Mouse (Mus musculus): ENCODE data around the gene Zfp536. TPM values are rescaled to one million over a fixed set of nuclear protein-coding genes. Genes with fewer than 3 reads are reported as not detected.

Gene Zfp536
- polyA plus RNA-seq, 1 experiment, result not detected

DNA sequence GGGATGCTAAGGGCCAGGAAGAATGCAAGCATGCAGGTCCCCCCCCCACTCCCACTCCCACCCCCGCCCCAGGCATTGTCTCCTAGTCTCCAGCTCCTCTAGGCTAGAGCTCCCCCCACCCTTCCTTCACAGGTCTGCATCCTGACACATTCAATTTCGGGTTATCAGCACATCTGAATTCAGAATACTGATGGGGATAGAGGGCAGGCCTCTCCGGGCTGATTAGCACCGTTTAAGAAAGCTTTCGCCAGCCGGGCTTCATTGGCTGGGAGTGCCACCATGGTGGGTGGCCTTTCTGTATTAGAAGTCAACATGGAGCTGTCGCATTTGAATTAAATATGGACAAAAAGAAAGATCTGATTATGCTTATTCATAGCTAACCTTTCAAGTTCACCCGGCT, 36.2 kb downstream of the Zfp536 start:
- H3ac ChIP-seq (ENCODE audit: control insufficient read depth, insufficient read length), result no peak overlapping the region
- H3K27me3 ChIP-seq (ENCODE audit: control insufficient read depth, insufficient read depth, insufficient read length), result no peaks in the 10 kb centered on the region
- H3K79me2 ChIP-seq (ENCODE audit: control insufficient read depth, insufficient read depth), result no peaks in the 10 kb centered on the region
- H3K36me3 ChIP-seq (ENCODE audit: control insufficient read depth, insufficient read depth), result no peaks in the 10 kb centered on the region
- TF ChIP-seq POLR2A (IDR thresholded peaks at IDR 0.05; ENCODE audit: insufficient read length, low read depth), result no peak
- TF ChIP-seq TCF3 (IDR thresholded peaks at IDR 0.05; ENCODE audit: insufficient read length, low read depth), result no peak
- no peak for TF ChIP-seq USF1 (IDR thresholded peaks at IDR 0.05; ENCODE audit: low read depth)
- no peak for TF ChIP-seq MAX (IDR thresholded peaks at IDR 0.05; ENCODE audit: low read depth)
- TF ChIP-seq E2F4 (IDR thresholded peaks at IDR 0.05; ENCODE audit: insufficient read depth), result no peak
- no peak for TF ChIP-seq TCF12 (IDR thresholded peaks at IDR 0.05; ENCODE audit: insufficient read depth, poor library complexity, severe bottlenecking)
- no peak for TF ChIP-seq SRF (IDR thresholded peaks at IDR 0.05; ENCODE audit: control insufficient read depth, insufficient read length, low read depth)
- no peak for TF ChIP-seq CEBPB (IDR thresholded peaks at IDR 0.05; ENCODE audit: insufficient read depth, poor library complexity, severe bottlenecking)
- no peak for TF ChIP-seq MYOG (IDR thresholded peaks at IDR 0.05; ENCODE audit: control insufficient read depth in 1 of 3, insufficient read depth in 1 of 3, insufficient read length in 2 of 3, low read depth in 2 of 3)
- TF ChIP-seq MYOD1 (IDR thresholded peaks at IDR 0.05; ENCODE audit: control insufficient read depth in 1 of 3, insufficient read length in 2 of 3, low read depth in 2 of 3), result no peak
- TF ChIP-seq REST (IDR thresholded peaks at IDR 0.05; ENCODE audit: insufficient read depth, insufficient read length), result no peak
- TF ChIP-seq POLR2AphosphoS2 (IDR thresholded peaks at IDR 0.05; ENCODE audit: insufficient read length, low read depth), result no peak
- no peak overlapping the region for H3K4me2 ChIP-seq (ENCODE audit: low read depth)
- no peak overlapping the region for H3K4me3 ChIP-seq

DNA sequence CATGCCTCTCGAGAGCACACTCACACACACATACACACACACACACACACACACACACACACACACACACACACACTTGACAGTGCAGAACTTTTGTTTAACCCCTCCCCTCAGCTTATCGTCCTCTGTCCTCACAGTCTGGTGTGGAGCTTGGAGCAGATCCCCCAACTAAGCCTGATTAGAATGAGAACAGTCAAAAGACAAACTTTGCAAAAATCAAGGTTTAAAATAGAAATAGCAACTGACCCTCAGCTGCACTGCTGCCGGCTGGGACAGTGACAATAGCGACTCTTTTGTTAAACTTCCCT, 37.1 kb downstream of the Zfp536 start:
- H3K4me2 ChIP-seq (ENCODE audit: low read depth), result no peak overlapping the region

DNA sequence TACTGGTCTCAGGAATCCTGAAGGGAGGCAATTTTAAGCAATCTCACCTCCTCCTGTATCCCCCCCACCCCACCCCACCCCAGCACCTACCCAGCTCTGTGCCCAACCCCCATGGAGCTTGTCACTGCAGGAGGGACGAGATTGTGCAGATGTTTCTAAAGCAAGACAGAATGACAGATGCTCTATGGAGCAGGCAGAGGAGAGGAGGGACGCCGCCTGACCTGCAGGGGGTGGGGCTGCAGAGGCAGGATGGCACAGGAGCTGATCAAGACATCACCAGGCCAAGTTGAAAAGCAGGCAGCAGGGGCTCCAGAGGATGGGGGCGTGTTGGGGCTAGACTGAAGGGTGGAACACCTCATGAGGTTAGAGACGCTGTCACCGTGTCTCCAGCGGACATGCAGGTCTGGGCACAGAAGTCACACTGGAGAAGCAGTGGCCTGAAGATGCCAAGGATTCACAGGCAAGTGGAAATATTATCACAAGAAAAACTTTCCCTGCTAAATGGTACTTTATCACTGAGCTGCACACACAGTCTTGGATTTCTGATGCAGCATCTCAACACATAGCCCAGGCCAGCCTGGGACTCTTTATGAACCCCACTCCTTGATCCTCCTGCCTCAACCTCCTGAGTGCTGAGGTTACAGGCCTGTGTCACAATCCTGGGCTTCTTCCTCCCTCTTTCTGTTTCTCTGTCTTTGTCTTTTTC, 37.6 kb downstream of the Zfp536 start:
- Histone ChIP-seq H3K36me3 (ENCODE audit: control insufficient read depth, insufficient read depth) (no peaks in the 10 kb centered on the region), H3K4me2 (ENCODE audit: low read depth) (no peak overlapping the region), H3K4me3 (no peak overlapping the region), H3ac (ENCODE audit: control insufficient read depth, insufficient read length) (no peak overlapping the region), H3K27me3 (ENCODE audit: control insufficient read depth, insufficient read depth, insufficient read length) (no peaks in the 10 kb centered on the region), H3K79me2 (ENCODE audit: control insufficient read depth, insufficient read depth) (no peaks in the 10 kb centered on the region)
- TF ChIP-seq POLR2AphosphoS2 (IDR thresholded peaks at IDR 0.05; ENCODE audit: insufficient read length, low read depth), result no peak

More for the DNA sequence above, 37.1 kb downstream of the Zfp536 start:
- H3K36me3 ChIP-seq (ENCODE audit: control insufficient read depth, insufficient read depth), result no peaks in the 10 kb centered on the region
- no peaks in the 10 kb centered on the region for H3K27me3 ChIP-seq (ENCODE audit: control insufficient read depth, insufficient read depth, insufficient read length)
- H3K79me2 ChIP-seq (ENCODE audit: control insufficient read depth, insufficient read depth), result no peaks in the 10 kb centered on the region
- no peak overlapping the region for H3ac ChIP-seq (ENCODE audit: control insufficient read depth, insufficient read length)
- no peak for TF ChIP-seq POLR2AphosphoS2 (IDR thresholded peaks at IDR 0.05; ENCODE audit: insufficient read length, low read depth)
- no peak overlapping the region for H3K4me3 ChIP-seq

DNA sequence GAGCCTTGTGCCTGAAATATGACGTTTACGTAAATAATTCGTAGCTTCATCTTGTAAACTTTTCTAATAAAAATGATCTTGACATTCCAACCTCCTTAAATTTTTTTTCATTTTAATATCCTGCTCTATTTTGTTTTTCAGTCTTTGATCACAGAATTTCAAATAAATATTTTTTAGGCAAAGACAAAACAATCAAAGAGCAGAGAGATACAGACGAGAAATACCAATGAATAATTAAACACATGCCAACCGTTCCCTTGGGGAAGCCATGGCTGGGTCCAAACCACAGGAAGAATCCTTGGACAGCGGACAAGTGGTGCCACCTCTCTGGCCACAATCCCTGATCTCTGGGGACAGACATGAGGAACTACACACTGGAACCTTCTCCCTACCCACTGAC, 38.3 kb downstream of the Zfp536 start:
- Histone ChIP-seq H3K27me3 (ENCODE audit: control insufficient read depth, insufficient read depth, insufficient read length) (no peaks in the 10 kb centered on the region), H3ac (ENCODE audit: control insufficient read depth, insufficient read length) (no peak overlapping the region), H3K4me2 (ENCODE audit: low read depth) (no peak overlapping the region), H3K36me3 (ENCODE audit: control insufficient read depth, insufficient read depth) (no peaks in the 10 kb centered on the region), H3K79me2 (ENCODE audit: control insufficient read depth, insufficient read depth) (no peaks in the 10 kb centered on the region), H3K4me3 (no peak overlapping the region)
- TF ChIP-seq USF1 (IDR thresholded peaks at IDR 0.05; ENCODE audit: low read depth) (no peak), REST (IDR thresholded peaks at IDR 0.05; ENCODE audit: insufficient read depth, insufficient read length) (no peak), CEBPB (IDR thresholded peaks at IDR 0.05; ENCODE audit: insufficient read depth, poor library complexity, severe bottlenecking) (no peak), TCF12 (IDR thresholded peaks at IDR 0.05; ENCODE audit: insufficient read depth, poor library complexity, severe bottlenecking) (no peak), POLR2A (IDR thresholded peaks at IDR 0.05; ENCODE audit: insufficient read length, low read depth) (no peak), MYOG (IDR thresholded peaks at IDR 0.05; ENCODE audit: control insufficient read depth in 1 of 3, insufficient read depth in 1 of 3, insufficient read length in 2 of 3, low read depth in 2 of 3) (no peak), SRF (IDR thresholded peaks at IDR 0.05; ENCODE audit: control insufficient read depth, insufficient read length, low read depth) (no peak), TCF3 (IDR thresholded peaks at IDR 0.05; ENCODE audit: insufficient read length, low read depth) (no peak), MAX (IDR thresholded peaks at IDR 0.05; ENCODE audit: low read depth) (no peak)

DNA sequence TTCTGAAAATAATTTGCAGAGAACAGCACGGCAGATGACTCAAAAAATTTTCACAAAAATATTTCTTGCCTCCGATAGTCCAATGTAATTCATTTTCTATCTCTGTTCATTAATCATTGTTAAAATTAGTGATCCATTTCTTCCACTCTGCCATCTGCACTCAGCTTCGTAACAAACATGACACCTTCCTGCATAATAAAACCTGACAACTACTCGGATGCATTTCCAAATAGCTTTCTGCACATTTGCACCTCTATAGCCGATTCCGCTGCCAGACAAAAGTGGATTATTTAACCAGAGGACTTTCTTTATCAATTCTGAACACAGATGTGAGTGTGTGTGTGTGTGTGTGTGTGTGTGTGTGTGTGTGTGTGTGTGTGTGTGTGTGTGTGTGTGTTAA, 38.9 kb downstream of the Zfp536 start:
- TF ChIP-seq SRF (IDR thresholded peaks at IDR 0.05; ENCODE audit: control insufficient read depth, insufficient read length, low read depth) (no peak), POLR2AphosphoS2 (IDR thresholded peaks at IDR 0.05; ENCODE audit: insufficient read length, low read depth) (no peak), E2F4 (IDR thresholded peaks at IDR 0.05; ENCODE audit: insufficient read depth) (no peak), MYOD1 (IDR thresholded peaks at IDR 0.05; ENCODE audit: control insufficient read depth in 1 of 3, insufficient read length in 2 of 3, low read depth in 2 of 3) (no peak), POLR2A (IDR thresholded peaks at IDR 0.05; ENCODE audit: insufficient read length, low read depth) (no peak), REST (IDR thresholded peaks at IDR 0.05; ENCODE audit: insufficient read depth, insufficient read length) (no peak), MAX (IDR thresholded peaks at IDR 0.05; ENCODE audit: low read depth) (no peak), MYOG (IDR thresholded peaks at IDR 0.05; ENCODE audit: control insufficient read depth in 1 of 3, insufficient read depth in 1 of 3, insufficient read length in 2 of 3, low read depth in 2 of 3) (no peak), TCF3 (IDR thresholded peaks at IDR 0.05; ENCODE audit: insufficient read length, low read depth) (no peak), USF1 (IDR thresholded peaks at IDR 0.05; ENCODE audit: low read depth) (no peak), TCF12 (IDR thresholded peaks at IDR 0.05; ENCODE audit: insufficient read depth, poor library complexity, severe bottlenecking) (no peak), CEBPB (IDR thresholded peaks at IDR 0.05; ENCODE audit: insufficient read depth, poor library complexity, severe bottlenecking) (no peak)
- Histone ChIP-seq H3K27me3 (ENCODE audit: control insufficient read depth, insufficient read depth, insufficient read length) (no peaks in the 10 kb centered on the region), H3K4me3 (no peak overlapping the region), H3K36me3 (ENCODE audit: control insufficient read depth, insufficient read depth) (no peaks in the 10 kb centered on the region), H3ac (ENCODE audit: control insufficient read depth, insufficient read length) (no peak overlapping the region), H3K4me2 (ENCODE audit: low read depth) (no peak overlapping the region), H3K79me2 (ENCODE audit: control insufficient read depth, insufficient read depth) (no peaks in the 10 kb centered on the region)
